ENCODE assay signal across 12 mouse cellular contexts in the genomic region with DNA sequence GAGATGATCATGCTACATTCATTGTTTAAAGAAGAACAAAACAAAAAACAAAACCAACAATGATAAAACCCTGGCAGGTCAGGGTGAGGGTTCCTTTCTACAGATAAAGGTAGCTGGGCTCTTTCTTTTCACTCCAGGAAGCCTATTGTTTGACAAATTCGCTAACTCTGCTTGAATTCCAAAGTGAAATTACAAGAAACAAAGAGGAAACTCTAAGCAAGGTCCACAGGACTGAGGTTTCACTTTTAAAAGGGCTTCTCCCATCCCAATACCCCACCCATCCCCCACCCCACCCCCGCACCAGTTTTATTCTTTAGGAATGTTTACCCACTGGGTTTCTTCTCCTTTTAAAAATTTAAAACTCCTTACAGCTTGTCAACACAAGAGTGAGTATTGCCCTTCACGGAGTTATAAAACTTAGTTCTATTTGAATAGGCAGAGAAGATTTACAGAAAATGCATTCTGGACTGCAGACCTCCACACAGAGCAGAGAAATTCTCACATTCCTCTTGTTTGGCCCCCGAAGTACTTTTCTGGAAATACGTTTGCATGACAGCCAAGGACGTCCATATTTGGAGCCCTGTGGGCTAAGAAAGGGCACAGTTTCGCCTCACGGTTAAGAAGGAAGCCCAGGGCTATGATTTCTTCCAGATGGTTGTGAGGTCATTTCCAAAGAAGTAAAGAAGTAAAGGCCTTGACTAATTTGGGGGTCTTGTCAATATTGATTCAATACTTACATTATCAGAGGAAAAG. TPM values are rescaled to one million over a fixed set of nuclear protein-coding genes. Genes with fewer than 3 reads are reported as not detected.
DNase-seq lines count a peak whose midpoint lies in the region; ATAC-seq and TF ChIP-seq lines count a peak whose summit lies in the region.
"Had no signal": no experiment of that assay in that cellular context is flagged by ENCODE, and none has a peak within 500 bp of the region (broad histone marks: within the 10 kb centered on the region; RNA-seq: fewer than 3 reads in every experiment).

No protein-coding gene starts in this region.

- no peaks in the 10 kb centered on the region for H3K36me3 ChIP-seq in heart, embryonic 10.5 days
- no peaks in the 10 kb centered on the region for H3K36me3 ChIP-seq in neural tube, embryonic 13.5 days
- H3K36me3 ChIP-seq in neural tube, embryonic 15.5 days, result no peaks in the 10 kb centered on the region
- H3K36me3 ChIP-seq in intestine, embryonic 15.5 days, result no peaks in the 10 kb centered on the region
- no peaks in the 10 kb centered on the region for H3K36me3 ChIP-seq in stomach, postnatal 0 days (ENCODE audit: control insufficient read depth, insufficient read depth, low read length)
- H3K36me3 ChIP-seq: hindbrain, embryonic 15.5 days had no signal

- no peak for TF ChIP-seq EP300 in stomach, postnatal 0 days (optimal IDR thresholded peaks at IDR 0.05)

- H3K4me3 ChIP-seq in heart, embryonic 10.5 days, result no peak overlapping the region
- H3K4me3 ChIP-seq in neural tube, embryonic 13.5 days, result no peak overlapping the region
- no peak overlapping the region for H3K4me3 ChIP-seq in neural tube, embryonic 15.5 days (replicated peaks)
- H3K4me3 ChIP-seq in intestine, embryonic 15.5 days (replicated peaks), result no peak overlapping the region
- no peak overlapping the region for H3K4me3 ChIP-seq in stomach, postnatal 0 days (ENCODE audit: low read depth, low read length)
- H3K4me3 ChIP-seq: hindbrain, embryonic 15.5 days had no signal

- no peak for ATAC-seq in neural tube, embryonic 13.5 days (ENCODE audit: low read depth)
- ATAC-seq in neural tube, embryonic 15.5 days (ENCODE audit: low FRiP score), result no peak
- no peak; the same call in 1 of the 2 replicates for ATAC-seq in intestine, embryonic 15.5 days
- ATAC-seq in stomach, postnatal 0 days (ENCODE audit: low FRiP score, low TSS enrichment), result peak; percentile 53; the same call in 1 of the 2 replicates
- ATAC-seq in megakaryocyte progenitor cell, adult 5-6 weeks (replicated peaks; ENCODE audit: poor library complexity), result no peak
- ATAC-seq in monocyte, adult 5-6 weeks (replicated peaks; ENCODE audit: insufficient number of reproducible peaks, low FRiP score, low TSS enrichment, poor library complexity, severe bottlenecking), result no peak
- ATAC-seq: midbrain, embryonic 16.5 days had no signal

- intact Hi-C loops in heart, postnatal 14 days (cut with DNase I), result no loop called here

- no peaks in the 10 kb centered on the region for H3K9me3 ChIP-seq in heart, embryonic 10.5 days
- H3K9me3 ChIP-seq in neural tube, embryonic 13.5 days, result no peaks in the 10 kb centered on the region
- H3K9me3 ChIP-seq in neural tube, embryonic 15.5 days (replicated peaks), result no peaks in the 10 kb centered on the region
- H3K9me3 ChIP-seq in intestine, embryonic 15.5 days, result no peaks in the 10 kb centered on the region
- H3K9me3 ChIP-seq in stomach, postnatal 0 days (ENCODE audit: control insufficient read depth, low read length), result no peaks in the 10 kb centered on the region
- H3K9me3 ChIP-seq: hindbrain, embryonic 15.5 days had no signal

- peaks cover 21% of the 10 kb centered on the region for H3K4me1 ChIP-seq in heart, embryonic 10.5 days
- 0 out of 2 replicates have a peak, but pooled peaks cover 6% of the 10 kb centered on the region for H3K4me1 ChIP-seq in neural tube, embryonic 13.5 days (replicated peaks)
- no peaks in the 10 kb centered on the region for H3K4me1 ChIP-seq in neural tube, embryonic 15.5 days
- peaks cover 6% of the 10 kb centered on the region; the same call in 1 of the 2 replicates for H3K4me1 ChIP-seq in intestine, embryonic 15.5 days (replicated peaks)
- H3K4me1 ChIP-seq in stomach, postnatal 0 days (replicated peaks; ENCODE audit: control insufficient read depth, insufficient read depth), result no peaks in the 10 kb centered on the region; the same call in 1 of the 2 replicates
- H3K4me1 ChIP-seq: hindbrain, embryonic 15.5 days had no signal

- H3K27ac ChIP-seq in heart, embryonic 10.5 days, result peak overlapping the region; percentile 85
- H3K27ac ChIP-seq in neural tube, embryonic 13.5 days (replicated peaks), result 0 out of 2 replicates have a peak overlapping the region, but pooled peaks have one; percentile 13
- H3K27ac ChIP-seq in neural tube, embryonic 15.5 days (replicated peaks), result no peak overlapping the region
- H3K27ac ChIP-seq in intestine, embryonic 15.5 days, result 0 out of 2 replicates have a peak overlapping the region, but pooled peaks have one; percentile 1
- H3K27ac ChIP-seq in stomach, postnatal 0 days (replicated peaks), result peak overlapping the region; percentile 19
- H3K27ac ChIP-seq: hindbrain, embryonic 15.5 days had no signal

- no peak for DNase-seq in heart, embryonic 10.5 days (ENCODE audit: low spot score)
- no peak for DNase-seq in heart, postnatal 14 days
- no peak for DNase-seq in stomach, postnatal 0 days (ENCODE audit: low spot score)
- DNase-seq: cerebellum, adult 8-10 months; thymus, adult 18-20 months had no signal

- 19% methylated on average over 8 of the region's 8 CpGs for WGBS in heart, embryonic 10.5 days
- 15% methylated on average over 8 of the region's 8 CpGs for WGBS in neural tube, embryonic 13.5 days
- WGBS in neural tube, embryonic 15.5 days, result 22% methylated on average over 8 of the region's 8 CpGs
- 12% methylated on average over 8 of the region's 8 CpGs for WGBS in intestine, embryonic 15.5 days
- 13% methylated on average over 8 of the region's 8 CpGs for WGBS in stomach, postnatal 0 days

- H3K9ac ChIP-seq in neural tube, embryonic 13.5 days, result no peak overlapping the region
- H3K9ac ChIP-seq in neural tube, embryonic 15.5 days (replicated peaks), result no peak overlapping the region
- no peak overlapping the region for H3K9ac ChIP-seq in intestine, embryonic 15.5 days
- H3K9ac ChIP-seq in stomach, postnatal 0 days (ENCODE audit: low read length), result no peak overlapping the region
- H3K9ac ChIP-seq: hindbrain, embryonic 15.5 days had no signal

- TF ChIP-seq CTCF in stomach, postnatal 0 days (IDR thresholded peaks at IDR 0.05; ENCODE audit: low read depth), result no peak

- H3K4me2 ChIP-seq in neural tube, embryonic 13.5 days, result no peak overlapping the region
- no peak overlapping the region for H3K4me2 ChIP-seq in neural tube, embryonic 15.5 days
- peak overlapping the region; percentile 28; the same call in 1 of the 2 replicates for H3K4me2 ChIP-seq in intestine, embryonic 15.5 days (replicated peaks)
- H3K4me2 ChIP-seq in stomach, postnatal 0 days (replicated peaks; ENCODE audit: low read depth), result peak overlapping the region; percentile 18; the same call in 1 of the 2 replicates
- H3K4me2 ChIP-seq: hindbrain, embryonic 15.5 days had no signal

- H3K27me3 ChIP-seq in heart, embryonic 10.5 days (ENCODE audit: insufficient read depth, poor library complexity, severe bottlenecking), result no peaks in the 10 kb centered on the region
- no peaks in the 10 kb centered on the region for H3K27me3 ChIP-seq in neural tube, embryonic 13.5 days
- no peaks in the 10 kb centered on the region for H3K27me3 ChIP-seq in neural tube, embryonic 15.5 days (replicated peaks)
- no peaks in the 10 kb centered on the region for H3K27me3 ChIP-seq in intestine, embryonic 15.5 days (replicated peaks)
- no peaks in the 10 kb centered on the region for H3K27me3 ChIP-seq in stomach, postnatal 0 days (ENCODE audit: control insufficient read depth, insufficient read depth, low read length)
- H3K27me3 ChIP-seq: hindbrain, embryonic 15.5 days had no signal

RNA-seq across cellular contexts. Expression of gene Il6st, which starts 47.3 kb away (rescaled TPM):
- polyA plus RNA-seq in heart, embryonic 10.5 days (2016; fragmentation: Nextera tagmentation; extraction: Ambion mirVana), result 32.3 and 55.6 TPM in 2 replicates
- 100 to 1,000 TPM; 184 to 192 TPM for total RNA-seq in heart, postnatal 14 days (2021)
- polyA plus RNA-seq in neural tube, embryonic 13.5 days (2015; fragmentation: Nextera tagmentation; extraction: Ambion mirVana), result 26.5 and 29.4 TPM in 2 replicates
- 25.2 and 25.6 TPM in 2 replicates for polyA plus RNA-seq in neural tube, embryonic 15.5 days (2015; fragmentation: Nextera tagmentation; extraction: Ambion mirVana)
- polyA plus RNA-seq in intestine, embryonic 15.5 days (2015; fragmentation: Nextera tagmentation; extraction: Ambion mirVana), result 31.9 and 37.8 TPM in 2 replicates
- 22.2 and 25.8 TPM in 2 replicates for polyA plus RNA-seq in stomach, postnatal 0 days (2015; fragmentation: Nextera tagmentation; extraction: Ambion mirVana)
- total RNA-seq in megakaryocyte progenitor cell, adult 5-6 weeks (2015), result 25.0 and 29.8 TPM in 2 replicates
- 27.9 and 32.7 TPM in 2 replicates for total RNA-seq in megakaryocyte progenitor cell, adult 5-6 weeks (2017)
- total RNA-seq in monocyte, adult 5-6 weeks (2017), result 23.5 to 26.3 TPM (median 23.8 TPM) in 3 replicates

Comparison
In these comparisons a context has a peak if more than half of its experiments do, and no peak if none do; other contexts are left out.
1. H3K4me2 ChIP-seq: peak in intestine, embryonic 15.5 days (single experiment) and stomach, postnatal 0 days (single experiment); none in neural tube, embryonic 13.5 days (single experiment) and neural tube, embryonic 15.5 days (single experiment).